Mouse (Mus musculus): ENCODE measurements around the gene Stk40.
"Not testable (repeated sequence)": the region's sequence is repeated elsewhere in the genome, so short reads cannot be mapped to it uniquely, and the experiment has no call there.

The Stk40 gene

GRCm38 (mm10) chr4:126159455-126159854 lies 55.7 kb downstream of the Stk40 start:
- no peak for DNase-seq

- no peak for DNase-seq
These were observed 57.2 kb downstream of the Stk40 start for GRCm38 (mm10) chr4:126160981-126161380.

- DNase-seq, result no peak
These were observed 57.7 kb downstream of the Stk40 start for GRCm38 (mm10) chr4:126161456-126161855.

- no peak for DNase-seq
These were observed 58.2 kb downstream of the Stk40 start for GRCm38 (mm10) chr4:126161986-126162385.

GRCm38 (mm10) chr4:126162544-126163066 lies 58.8 kb downstream of the Stk40 start:
- peak; percentile 85 for DNase-seq

- DNase-seq, result no peak
These were observed 59.4 kb downstream of the Stk40 start, which contains the start of gene Sh3d21 for GRCm38 (mm10) chr4:126163067-126163659. TSS of gene Sh3d21 (minus strand) at chr4:126163491.

- DNase-seq, result no peak
These were observed 59.9 kb downstream of the Stk40 start for GRCm38 (mm10) chr4:126163685-126164084.

- DNase-seq, result not testable (repeated sequence)
These were observed 61.3 kb downstream of the Stk40 start for GRCm38 (mm10) chr4:126165092-126165491.

GRCm38 (mm10) chr4:126166084-126166483 lies 62.3 kb downstream of the Stk40 start:
- DNase-seq, result no peak

GRCm38 (mm10) chr4:126168851-126169250 lies 65.1 kb downstream of the Stk40 start:
- DNase-seq, result no peak

GRCm38 (mm10) chr4:126170737-126171136 lies 67.0 kb downstream of the Stk40 start:
- DNase-seq, result not testable (repeated sequence)

GRCm38 (mm10) chr4:126173800-126174199 lies 70.0 kb downstream of the Stk40 start:
- no peak for DNase-seq

- DNase-seq, result not testable (repeated sequence)
These were observed 72.2 kb downstream of the Stk40 start for GRCm38 (mm10) chr4:126175980-126176379.

- no peak for DNase-seq
These were observed 77.6 kb downstream of the Stk40 start for GRCm38 (mm10) chr4:126181170-126181957.

GRCm38 (mm10) chr4:126183034-126183433 lies 79.3 kb downstream of the Stk40 start:
- no peak for DNase-seq

GRCm38 (mm10) chr4:126187096-126187495 lies 83.3 kb downstream of the Stk40 start:
- DNase-seq, result no peak
